Mouse (Mus musculus) CH12F3 (cell line): ENCODE measurements around the gene Ube2o.
"Not testable (repeated sequence)": the region's sequence is repeated elsewhere in the genome, so short reads cannot be mapped to it uniquely, and the experiment has no call there.

Experiments used
- in situ Hi-C: fragments of 300-500 bp; cut with MboI; formaldehyde crosslinking; loops from 2 replicates; pipeline ENCODE4 v1.14.3; 2020; ENCODE audit warnings: low sequenced_read_pairs

Ube2o gene

GRCm38 (mm10) chr11:116518482-116518881 is 62.8 kb downstream of the Ube2o start:
- in situ Hi-C loops, result no loop called here

GRCm38 (mm10) chr11:116515330-116516020 is 65.8 kb downstream of the Ube2o start:
- in situ Hi-C loops, result no loop called here

DNA sequence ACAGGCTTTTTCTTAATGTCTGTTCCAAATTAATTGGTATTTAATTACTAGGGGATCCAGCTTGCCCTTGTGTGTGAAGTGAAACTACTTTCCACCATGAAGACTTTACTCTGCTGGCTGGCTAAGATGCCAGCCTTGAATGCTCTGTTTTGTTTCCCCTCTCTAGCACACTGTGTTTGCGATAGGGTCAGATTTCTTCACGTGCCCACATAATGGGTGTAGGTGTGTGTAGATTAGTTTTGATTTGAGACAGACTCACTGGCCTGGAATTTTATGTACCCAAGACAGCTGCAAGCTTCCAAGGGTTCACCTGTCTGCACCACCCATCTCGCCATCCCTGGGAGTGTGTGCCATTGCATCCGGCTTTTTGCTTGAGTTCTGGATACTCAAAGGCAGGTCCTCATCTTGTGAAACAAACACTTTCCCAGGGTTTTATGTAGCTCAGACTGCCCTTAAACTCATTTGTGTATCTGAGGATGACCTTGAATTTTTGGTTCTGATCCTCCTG is 67.7 kb downstream of the Ube2o start:
- in situ Hi-C loops, result no loop called here

DNA sequence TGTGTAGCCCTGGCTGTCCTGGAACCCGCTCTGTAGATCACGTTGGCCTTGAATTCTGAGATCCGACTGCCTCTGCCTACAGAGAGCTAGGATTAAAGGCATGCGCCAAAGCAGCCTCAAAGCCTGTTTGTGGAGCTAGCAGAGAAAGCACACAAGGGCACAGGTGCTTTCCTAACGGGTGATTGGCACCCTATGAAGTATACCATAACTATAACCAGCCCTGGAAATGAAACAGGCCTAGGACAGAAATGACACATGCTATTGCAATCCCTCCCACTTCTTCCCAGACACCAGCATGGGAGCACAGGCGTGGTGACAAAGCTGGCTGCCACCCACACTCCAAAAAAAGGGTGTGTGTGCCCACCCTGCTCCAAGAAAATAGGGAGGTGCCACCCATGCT is 68.3 kb downstream of the Ube2o start:
- in situ Hi-C loops, result no loop called here

- in situ Hi-C loops, result no loop called here
Measured at GRCm38 (mm10) chr11:116512154-116512553, 69.1 kb downstream of the Ube2o start.

DNA sequence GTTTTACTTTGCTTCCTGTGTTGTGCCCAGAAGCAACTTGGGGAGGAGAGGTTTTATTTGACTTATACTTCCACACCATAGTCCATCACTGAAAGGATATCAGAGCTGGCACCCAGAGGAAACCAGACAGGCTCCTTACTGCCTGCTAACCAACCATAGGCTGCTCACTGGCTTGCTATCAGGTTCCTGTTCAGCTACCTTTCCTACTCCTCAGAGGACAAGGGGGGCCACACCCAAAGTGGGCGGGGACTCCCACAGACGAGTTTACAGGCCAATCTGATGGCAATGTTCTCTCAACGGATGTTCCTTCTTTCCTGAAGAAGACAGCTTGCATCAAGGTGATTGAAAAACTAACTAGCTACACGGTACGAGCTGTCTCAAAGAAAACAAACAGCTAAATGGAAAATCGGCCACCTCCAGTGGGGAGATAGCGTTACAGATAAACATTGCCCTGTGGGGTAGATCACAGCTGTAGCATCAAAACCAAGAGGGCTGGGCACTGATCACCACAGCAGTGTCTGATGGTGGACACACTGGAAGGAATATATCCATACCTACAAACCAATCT is 69.9 kb downstream of the Ube2o start:
- in situ Hi-C loops, result no loop called here

DNA sequence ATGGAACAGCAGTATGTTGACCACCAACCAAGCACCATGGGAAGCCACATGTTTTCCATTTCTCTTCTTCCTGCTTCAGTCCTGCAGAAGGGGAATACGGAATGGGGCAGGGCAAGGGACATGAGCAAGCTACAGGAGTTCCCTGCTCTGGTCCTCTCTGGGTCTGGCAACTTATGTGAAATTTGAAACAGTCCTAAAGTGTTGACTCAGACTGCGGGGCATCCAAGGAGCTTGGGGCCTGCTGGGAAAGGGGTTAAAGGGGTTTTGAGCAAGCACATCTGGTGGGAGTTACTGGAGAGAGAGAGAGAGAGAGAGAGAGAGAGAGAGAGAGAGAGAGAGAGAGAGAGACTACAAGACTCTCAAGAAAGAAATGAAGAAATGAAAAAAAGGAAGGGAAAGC is 72.6 kb downstream of the Ube2o start:
- in situ Hi-C loops, result no loop called here

GRCm38 (mm10) chr11:116506151-116506875 is 74.9 kb downstream of the Ube2o start:
- in situ Hi-C loops, result no loop called here

- in situ Hi-C loops, result no loop called here
Measured at GRCm38 (mm10) chr11:116505573-116505972, 75.7 kb downstream of the Ube2o start.

- in situ Hi-C loops, result no loop called here
Measured at GRCm38 (mm10) chr11:116504516-116504915, 76.7 kb downstream of the Ube2o start.

DNA sequence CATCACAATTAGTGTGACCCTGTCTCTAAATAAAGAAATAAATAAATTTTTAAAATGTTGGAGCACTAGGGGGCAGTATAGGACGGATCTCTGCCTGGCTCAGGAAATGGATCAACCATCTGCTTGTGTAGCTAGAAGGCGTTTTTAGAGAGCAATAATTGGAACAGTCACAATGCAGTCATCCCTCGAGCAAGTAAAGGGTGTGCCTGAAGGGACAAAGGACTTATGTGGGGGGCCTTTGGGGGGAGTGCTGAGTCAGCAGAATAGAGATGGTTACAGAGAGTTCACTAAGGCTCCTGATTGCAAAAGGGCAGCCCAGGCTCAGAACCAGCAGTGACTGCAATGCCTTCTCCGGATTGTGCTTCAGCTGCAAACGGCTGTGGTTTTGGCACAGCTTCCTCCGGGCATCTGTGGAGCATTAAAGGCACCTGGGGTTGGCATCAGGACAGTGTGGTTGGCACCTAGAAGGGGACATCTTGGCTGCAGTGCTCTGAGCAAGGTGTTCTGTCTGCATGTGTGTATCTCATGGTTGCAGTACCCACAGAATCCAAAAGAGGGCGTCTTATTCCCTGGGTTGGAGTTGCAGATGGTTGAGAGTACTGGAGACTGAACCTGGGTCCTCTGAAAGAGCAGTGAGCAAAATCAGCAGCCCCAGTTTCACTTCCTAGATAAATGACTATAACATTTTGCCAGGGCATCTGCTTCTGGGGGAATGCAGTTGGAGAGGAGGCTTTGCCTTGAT is 80.1 kb downstream of the Ube2o start:
- in situ Hi-C loops, result no loop called here

GRCm38 (mm10) chr11:116499018-116499417 is 82.2 kb downstream of the Ube2o start:
- in situ Hi-C loops, result no loop called here

GRCm38 (mm10) chr11:116498596-116498995 is 82.7 kb downstream of the Ube2o start:
- in situ Hi-C loops, result no loop called here

GRCm38 (mm10) chr11:116497313-116497712 is 83.9 kb downstream of the Ube2o start:
- in situ Hi-C loops, result no loop called here

GRCm38 (mm10) chr11:116494474-116495174 is 86.6 kb downstream of the Ube2o start:
- in situ Hi-C loops, result no loop called here

DNA sequence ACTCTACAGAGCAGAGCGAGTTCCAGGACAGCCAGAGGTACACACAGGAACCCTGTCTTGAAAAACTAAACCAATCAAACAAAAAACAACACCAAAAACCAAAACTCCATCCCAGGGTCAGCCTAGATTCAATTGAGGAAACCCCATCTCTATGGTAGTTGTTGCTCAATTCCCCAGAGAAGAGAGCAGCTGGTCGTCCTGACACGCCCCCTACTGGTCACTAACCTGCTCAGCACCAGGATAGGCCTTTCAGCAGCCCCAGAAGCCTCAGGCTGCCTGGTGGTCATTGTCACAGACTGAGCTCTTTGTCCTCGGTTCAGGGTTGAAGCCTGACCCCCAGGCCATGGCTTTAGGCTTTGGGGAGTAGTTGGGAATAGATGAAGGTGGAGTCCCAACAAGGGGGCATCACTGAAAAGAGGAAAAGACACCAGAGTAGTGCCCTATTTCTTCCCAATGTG is 87.4 kb downstream of the Ube2o start, which contains the start of gene Prpsap1:
Prpsap1 (minus strand) TSS at position 408 of the 458 bp plus-strand sequence.
- in situ Hi-C loops, result no loop called here

GRCm38 (mm10) chr11:116493191-116493590 is 88.1 kb downstream of the Ube2o start:
- in situ Hi-C loops, result no loop called here

DNA sequence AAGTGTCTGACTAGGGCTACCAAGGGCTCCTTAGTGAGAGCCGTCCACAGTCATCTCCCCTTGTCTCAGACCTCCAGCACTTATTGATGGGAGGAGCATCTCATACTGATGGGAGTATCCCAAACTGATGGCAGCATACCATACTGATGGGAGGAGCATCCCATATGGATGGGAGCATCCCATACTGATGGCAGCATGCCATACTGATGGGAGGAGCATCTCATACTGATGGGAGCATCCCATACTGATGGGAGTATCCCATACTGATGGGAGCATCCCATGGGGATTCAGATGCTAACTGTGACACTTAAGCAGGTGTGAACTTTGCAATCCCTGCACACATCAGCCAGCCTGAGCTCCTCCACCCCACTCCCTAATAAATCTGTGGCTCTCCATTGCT is 88.7 kb downstream of the Ube2o start:
- in situ Hi-C loops, result not testable (repeated sequence)

- in situ Hi-C loops, result no loop called here
Measured at GRCm38 (mm10) chr11:116491338-116491737, 89.9 kb downstream of the Ube2o start.
